Mouse (Mus musculus) CD8-positive naive resting alpha-beta T cell, adult 2 months (primary cell): ENCODE measurements around the gene Masp2.

Experiments
- DNase-seq, 2 experiments: peaks; one replicate each; pipeline ENCODE4 v3.0.0; 2022; ENCODE audit warnings: low read depth in 2 of 2, low spot score in 2 of 2

Gene Masp2

GRCm38 (mm10) chr4:148633395-148634061 lies 31.2 kb downstream of the Masp2 start:
- no peak for DNase-seq

- DNase-seq = no peak
Measured at GRCm38 (mm10) chr4:148635309-148635708, 33.0 kb downstream of the Masp2 start.

GRCm38 (mm10) chr4:148638302-148638701 lies 35.9 kb downstream of the Masp2 start:
- DNase-seq = no peak

- no peak for DNase-seq
Measured at GRCm38 (mm10) chr4:148639455-148639854, 37.1 kb downstream of the Masp2 start.

- no peak for DNase-seq
Measured at GRCm38 (mm10) chr4:148641121-148641520, 38.8 kb downstream of the Masp2 start.

- no peak for DNase-seq
Measured at GRCm38 (mm10) chr4:148643291-148644156, 41.2 kb downstream of the Masp2 start, which contains the start of gene Gm572. Gene Gm572, plus strand, starts transcription at chr4:148643317.

- DNase-seq = peak; percentile 73 to 85
Measured at GRCm38 (mm10) chr4:148644157-148644511, 41.8 kb downstream of the Masp2 start.

GRCm38 (mm10) chr4:148644926-148645325 lies 42.6 kb downstream of the Masp2 start:
- DNase-seq = no peak

GRCm38 (mm10) chr4:148646616-148647015 lies 44.3 kb downstream of the Masp2 start:
- DNase-seq = no peak

GRCm38 (mm10) chr4:148649309-148649708 lies 47.0 kb downstream of the Masp2 start:
- DNase-seq = no peak

GRCm38 (mm10) chr4:148651045-148651444 lies 48.7 kb downstream of the Masp2 start:
- no peak for DNase-seq

GRCm38 (mm10) chr4:148654701-148655398 lies 52.5 kb downstream of the Masp2 start:
- DNase-seq = peak; percentile 49 to 61

- DNase-seq = no peak
Measured at GRCm38 (mm10) chr4:148656691-148657258, 54.4 kb downstream of the Masp2 start.

GRCm38 (mm10) chr4:148657776-148658175 lies 55.4 kb downstream of the Masp2 start:
- peak; percentile 25 to 51 for DNase-seq

- no peak for DNase-seq
Measured at GRCm38 (mm10) chr4:148660174-148660573, 57.8 kb downstream of the Masp2 start.

- DNase-seq = peak; percentile 66 to 70
Measured at GRCm38 (mm10) chr4:148662168-148662965, 60.0 kb downstream of the Masp2 start.

- DNase-seq = no peak
Measured at GRCm38 (mm10) chr4:148663326-148663725, 61.0 kb downstream of the Masp2 start.

- DNase-seq = no peak
Measured at GRCm38 (mm10) chr4:148664021-148664420, 61.7 kb downstream of the Masp2 start.
